Mouse (Mus musculus): ENCODE measurements around the gene Gm5475.

DNA sequence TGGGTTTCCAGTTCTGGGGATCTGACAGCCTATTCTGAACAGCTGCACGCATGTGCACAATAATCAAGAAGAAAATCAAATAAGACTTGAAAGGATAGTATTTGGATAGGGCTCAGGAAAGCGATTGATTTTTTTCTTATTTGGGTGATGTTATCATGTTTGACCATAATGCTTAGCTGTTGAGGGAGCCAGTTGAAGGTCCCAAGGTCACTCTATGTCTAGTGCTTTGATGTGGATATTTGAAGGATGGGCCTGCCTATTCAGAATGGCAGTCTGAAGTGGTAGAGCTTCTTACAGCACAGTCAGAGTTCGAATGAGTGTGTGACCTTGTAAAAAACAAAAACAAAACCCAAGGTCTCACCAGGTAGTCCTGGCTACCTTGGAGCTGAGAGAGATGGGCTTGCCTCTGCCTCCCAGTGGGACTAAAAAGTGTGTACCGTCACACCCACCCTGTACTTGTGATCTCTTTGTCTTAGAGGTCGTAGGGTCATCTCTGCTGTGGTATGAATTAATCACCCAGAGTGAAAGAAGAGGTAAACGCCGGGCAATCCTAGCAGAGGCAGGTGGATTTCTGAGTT lies 52.1 kb downstream of the Gm5475 start:
- TF ChIP-seq MAFK (IDR thresholded peaks at IDR 0.05; ENCODE audit: insufficient read depth, low read depth, low read length) (no peak), HCFC1 (IDR thresholded peaks at IDR 0.05; ENCODE audit: borderline replicate concordance, insufficient read depth, low read length) (no peak), ZNF384 (IDR thresholded peaks at IDR 0.05; ENCODE audit: low read depth, low read length) (0 out of 2 replicates have a peak, but pooled peaks have one; percentile 46), CHD2 (IDR thresholded peaks at IDR 0.05; ENCODE audit: low read depth, low read length) (no peak), ZC3H11A (IDR thresholded peaks at IDR 0.05; ENCODE audit: borderline replicate concordance, low read depth, low read length) (no peak)

All from ES-E14 (cell line).